Mouse (Mus musculus): ENCODE results near the gene Tsks.

- TF ChIP-seq CTCF (IDR thresholded peaks at IDR 0.05; ENCODE audit: insufficient read depth, low read depth, low read length), result no peak
- no peak for TF ChIP-seq POLR2A (IDR thresholded peaks at IDR 0.05; ENCODE audit: insufficient read depth, low read depth, low read length)
Measured at GRCm38 (mm10) chr7:44895206-44895592, 47.8 kb upstream of the Tsks start.
